Mouse (Mus musculus) left cerebral cortex, adult 2 months (tissue): ENCODE data around the gene Gm8212. TPM values are rescaled to one million over a fixed set of nuclear protein-coding genes. Genes with fewer than 3 reads are reported as not detected.
"Not testable (repeated sequence)": the region's sequence is repeated elsewhere in the genome, so short reads cannot be mapped to it uniquely, and the experiment has no call there.

ENCODE experiments used
- DNase-seq, 2 experiments: peaks; one replicate each; pipeline ENCODE4 v3.0.0; 2021 to 2022; ENCODE audit warnings: low spot score in 2 of 2, mixed read lengths in 1 of 2; ENCODE audit errors: extremely low spot score in 1 of 2
- H3K27ac ChIP-seq: fragments of 200-600 bp; 2 replicates; pipeline ENCODE4 v1.8.1; 2022
- H3K4me3 ChIP-seq: fragments of 200-600 bp; 2 replicates; pipeline ENCODE4 v1.8.1; 2022
- CTCF ChIP-seq: fragments of 200-600 bp; IDR thresholded peaks from 2 replicates; pipeline ENCODE4 v1.8.1; 2022; ENCODE audit warnings: antibody characterized with exemption, mild to moderate bottlenecking, moderate library complexity
- intact Hi-C: fragments of 180-260 bp; cut with DNase I; formaldehyde crosslinking; loops from one replicate; pipeline ENCODE4 v1.15.1; 2025
- long read RNA-seq, 2 experiments: library from polyadenylated mRNA; stranded (forward); transcript quantifications; one replicate each; pipeline ENCODE4 v2.0.0; 2021; ENCODE audit warnings: borderline mapping rate in 2 of 2
- total RNA-seq, 2 experiments: library from RNA; stranded (reverse); gene quantifications; 2 replicates each; pipeline ENCODE4 v1.2.3; 2021

Gene Gm8212
- total RNA-seq, result not detected
- long read RNA-seq, experiment 1, result 0 reads
- long read RNA-seq, experiment 2, result 0 reads

DNA sequence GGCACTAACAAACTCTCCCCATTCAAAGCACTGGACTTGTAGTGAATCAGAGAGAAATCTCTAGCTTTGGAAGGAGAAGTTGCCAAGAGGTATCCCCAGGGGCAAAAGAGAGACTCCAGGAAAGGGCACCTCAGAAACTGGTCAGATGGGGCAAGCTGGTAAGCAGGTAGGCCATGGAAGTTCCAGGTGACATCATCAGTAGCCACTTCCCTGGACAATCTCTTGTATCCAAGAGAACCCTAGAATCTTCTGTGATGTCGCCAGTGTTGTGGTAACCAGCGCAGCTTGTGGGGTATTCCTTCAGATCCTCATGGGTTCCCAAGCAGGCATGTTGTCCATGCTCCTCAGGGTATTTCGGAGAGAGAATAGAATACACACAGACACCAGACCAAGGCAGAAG, at the start of gene Gm8212:
Gene Gm8212 (plus strand): TSS at position 301 of the 400 bp plus-strand sequence.
- DNase-seq, H3K27ac ChIP-seq, H3K4me3 ChIP-seq, intact Hi-C loops: not testable (repeated sequence)

DNA sequence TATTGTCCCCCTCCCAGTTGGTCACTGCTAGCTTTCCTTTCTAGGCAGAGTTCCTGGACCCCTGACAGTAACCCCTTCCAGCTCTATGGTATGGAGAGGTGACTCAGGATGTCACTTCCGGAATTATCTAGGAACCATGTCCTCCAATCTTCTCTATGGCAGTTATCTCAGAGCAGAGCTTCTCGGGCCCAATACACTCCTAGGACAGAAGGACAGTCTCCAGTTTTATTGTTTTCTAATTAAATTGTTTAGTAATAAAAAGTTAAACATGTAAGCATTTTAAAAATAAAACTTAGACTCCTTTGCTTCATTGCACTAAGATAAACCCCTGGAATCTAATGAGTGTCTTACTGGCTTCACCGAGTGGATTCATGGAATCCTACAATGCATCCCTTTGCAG, 15.7 kb downstream of the Gm8212 start, which contains the start of gene 4930503E14Rik:
Gene 4930503E14Rik (minus strand): TSS at position 101 of the 400 bp plus-strand sequence.
- H3K4me3 ChIP-seq, DNase-seq, intact Hi-C loops, H3K27ac ChIP-seq: not testable (repeated sequence)

DNA sequence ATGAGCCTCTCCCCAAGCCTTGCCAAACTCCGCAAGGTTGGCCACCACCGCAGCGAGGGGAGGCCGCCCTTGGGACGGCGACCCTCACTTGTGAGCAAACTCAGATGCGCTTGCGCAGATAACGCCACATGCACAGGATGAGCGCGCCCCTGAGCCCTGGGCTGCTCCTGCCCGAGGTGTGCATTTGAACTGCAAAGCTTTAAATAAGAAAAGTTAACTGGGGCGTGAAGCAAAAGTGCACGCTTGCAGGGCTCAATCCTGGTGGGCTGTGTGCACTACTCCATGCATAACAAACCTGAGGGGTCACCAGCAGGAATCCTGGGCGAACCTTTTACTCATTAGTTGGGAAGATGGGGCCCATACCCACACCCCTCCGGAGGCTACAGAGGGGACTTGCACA, 50.6 kb downstream of the Gm8212 start:
- no peak overlapping the region for H3K4me3 ChIP-seq
- intact Hi-C loops, result no loop called here
- no peak for DNase-seq
- TF ChIP-seq CTCF, result no peak
- H3K27ac ChIP-seq, result no peak overlapping the region

Other genes starting within 250 kb of the Gm8212 start
- gene Ang5, start 240.6 kb upstream of the Gm8212 start, total RNA-seq, result not detected
- not detected for gene Ang6, start 195.4 kb upstream of the Gm8212 start, total RNA-seq
- gene Ear2, start 95.0 kb upstream of the Gm8212 start, total RNA-seq, result not detected
- gene Gm3327, start 73.8 kb upstream of the Gm8212 start, total RNA-seq, result not detected
- under 1 TPM; 0.30 to 0.57 TPM for gene 4930503E14Rik, start 15.6 kb downstream of the Gm8212 start, total RNA-seq
- not detected for gene Gm8220, start 87.9 kb downstream of the Gm8212 start, total RNA-seq
- gene Gm5930, start 140.9 kb downstream of the Gm8212 start, total RNA-seq, result not detected
- not detected for gene Gm8229, start 167.7 kb downstream of the Gm8212 start, total RNA-seq
- not detected for gene Gm3371, start 213.0 kb downstream of the Gm8212 start, total RNA-seq
- gene Gm8232, start 236.0 kb downstream of the Gm8212 start, total RNA-seq, result not detected